Mouse (Mus musculus) bone marrow, adult 2 months (tissue): ENCODE results near the gene Tpcn1.

Experiments
- CTCF ChIP-seq: fragments of 200-500 bp; IDR thresholded peaks from 2 replicates; pipeline ENCODE4 v1.5.1; 2011; ENCODE audit warnings: low read length, control low read depth; ENCODE audit not compliant: control insufficient read depth, insufficient read depth
- POLR2A ChIP-seq: fragments of 200-500 bp; IDR thresholded peaks from 2 replicates; pipeline ENCODE4 v1.6.1; 2011; ENCODE audit warnings: low read depth, mild to moderate bottlenecking, control low read depth, low read length, borderline replicate concordance; ENCODE audit not compliant: control insufficient read depth

DNA sequence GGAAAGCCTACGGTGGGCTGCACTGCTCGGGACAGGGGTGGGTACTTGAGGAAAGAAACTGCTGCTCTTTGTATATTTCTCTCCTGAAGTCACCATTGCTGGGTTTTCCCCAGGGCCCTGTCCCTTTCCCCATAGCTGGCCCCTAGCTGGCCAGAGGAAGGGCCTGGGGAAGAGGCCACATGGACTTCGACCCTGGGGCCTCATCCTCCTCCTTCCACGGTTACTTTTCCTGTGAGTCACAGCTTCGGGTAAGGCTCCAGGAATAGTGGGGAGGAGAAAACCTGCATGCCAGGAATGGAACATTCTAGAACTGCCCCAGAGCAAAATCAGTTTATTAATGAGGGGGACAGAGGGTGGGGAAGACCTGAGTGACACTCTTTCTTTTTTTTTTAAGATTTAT, 38.3 kb downstream of the Tpcn1 start:
- no peak for TF ChIP-seq CTCF
- no peak for TF ChIP-seq POLR2A
